Mouse (Mus musculus) mature B cell (primary cell): ENCODE measurements around the gene Vamp1.

ENCODE experiments used
- in situ Hi-C: fragments of 300-500 bp; cut with MboI; formaldehyde crosslinking; loops from 2 replicates; pipeline ENCODE4 v1.14.3; 2019

The Vamp1 gene

GRCm38 (mm10) chr6:125215148-125215954, at the start of gene Vamp1:
Gene Vamp1 (plus strand): TSS chr6:125215551.
- in situ Hi-C loops = loop anchor here (5.0 kb wide), 1 partner anchor 57 kb away; no protein-coding TSS in a partner anchor

- in situ Hi-C loops = no loop called here
Observed at GRCm38 (mm10) chr6:125166051-125166751, 49.1 kb upstream of the Vamp1 start, which contains the start of gene Gapdh. Gene Gapdh (minus strand): TSS chr6:125166467.

- in situ Hi-C loops = no loop called here
Observed at GRCm38 (mm10) chr6:125166861-125167650, 48.3 kb upstream of the Vamp1 start.

- in situ Hi-C loops = no loop called here
Observed at GRCm38 (mm10) chr6:125168086-125168485, 47.3 kb upstream of the Vamp1 start.

GRCm38 (mm10) chr6:125170194-125170593, 45.2 kb upstream of the Vamp1 start:
- in situ Hi-C loops = no loop called here

- in situ Hi-C loops = no loop called here
Observed at GRCm38 (mm10) chr6:125172474-125172873, 42.9 kb upstream of the Vamp1 start.

GRCm38 (mm10) chr6:125173256-125173655, 42.1 kb upstream of the Vamp1 start:
- in situ Hi-C loops = no loop called here

- in situ Hi-C loops = no loop called here
Observed at GRCm38 (mm10) chr6:125175469-125175868, 39.9 kb upstream of the Vamp1 start.

- in situ Hi-C loops = no loop called here
Observed at GRCm38 (mm10) chr6:125179601-125180000, 35.8 kb upstream of the Vamp1 start.

GRCm38 (mm10) chr6:125182133-125182532, 33.2 kb upstream of the Vamp1 start:
- in situ Hi-C loops = no loop called here

- in situ Hi-C loops = no loop called here
Observed at GRCm38 (mm10) chr6:125186203-125186602, 29.1 kb upstream of the Vamp1 start.

GRCm38 (mm10) chr6:125190816-125191215, 24.5 kb upstream of the Vamp1 start:
- in situ Hi-C loops = no loop called here

GRCm38 (mm10) chr6:125191332-125192015, 23.9 kb upstream of the Vamp1 start, which contains the start of the genes Ncapd2 and Mrpl51:
Gene Ncapd2 (minus strand): TSS chr6:125191701.
Gene Mrpl51 (plus strand): TSS chr6:125191801.
- in situ Hi-C loops = no loop called here

GRCm38 (mm10) chr6:125192016-125192714, 23.2 kb upstream of the Vamp1 start:
- in situ Hi-C loops = no loop called here

GRCm38 (mm10) chr6:125192841-125193240, 22.5 kb upstream of the Vamp1 start:
- in situ Hi-C loops = no loop called here

GRCm38 (mm10) chr6:125193390-125193789, 22.0 kb upstream of the Vamp1 start:
- in situ Hi-C loops = no loop called here

GRCm38 (mm10) chr6:125195541-125196075, 19.7 kb upstream of the Vamp1 start:
- in situ Hi-C loops = no loop called here

GRCm38 (mm10) chr6:125196301-125196700, 19.1 kb upstream of the Vamp1 start:
- in situ Hi-C loops = no loop called here

GRCm38 (mm10) chr6:125197166-125197565, 18.2 kb upstream of the Vamp1 start:
- in situ Hi-C loops = no loop called here

GRCm38 (mm10) chr6:125210436-125210835, 4.9 kb upstream of the Vamp1 start:
- in situ Hi-C loops = no loop called here

- in situ Hi-C loops = no loop called here
Observed at GRCm38 (mm10) chr6:125212621-125213020, 2.7 kb upstream of the Vamp1 start.
